Comparison of ENCODE assay signal across 8 mouse cellular contexts in the genomic region with DNA sequence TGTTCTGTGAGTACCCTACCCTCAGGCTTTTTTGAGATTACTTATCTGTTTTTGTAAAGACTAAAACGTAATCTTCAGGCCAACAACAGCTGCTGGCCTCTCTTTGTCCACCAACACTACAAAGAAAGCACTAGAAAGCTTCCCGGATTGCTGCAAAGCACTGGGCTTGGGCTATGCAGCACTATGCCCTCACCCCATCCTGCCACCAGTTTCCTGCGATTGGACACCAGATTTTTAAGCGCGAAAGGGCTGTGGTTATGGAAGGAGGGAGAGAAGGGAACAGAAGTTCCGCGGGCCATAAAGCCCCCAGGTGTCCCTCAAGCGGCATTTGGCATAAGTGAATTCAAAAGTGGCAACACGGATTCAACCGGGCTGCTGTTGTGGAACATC. TPM values are rescaled to one million over a fixed set of nuclear protein-coding genes. Genes with fewer than 3 reads are reported as not detected.
DNase-seq lines count a peak whose midpoint lies in the region; ATAC-seq lines count a peak whose summit lies in the region.

No protein-coding gene starts in this region.

- DNase-seq in gastrocnemius, postnatal 10 days = peak; percentile 7
- no peak for DNase-seq in gastrocnemius, adult 8-10 months (ENCODE audit: low spot score in 2 of 2)
- peak; percentile 37 for DNase-seq in A20 (ENCODE audit: low read depth, low spot score)
- peak; percentile 31 to 41 for DNase-seq in cerebellum, adult 18-20 months
- DNase-seq in kidney, postnatal 14 days = peak; percentile 21
- DNase-seq in midbrain, embryonic 14.5 days = peak; percentile 73

- H3K4me2 ChIP-seq in forebrain, embryonic 16.5 days (ENCODE audit: low read length) = peak overlapping the region; percentile 67
- H3K4me2 ChIP-seq in midbrain, embryonic 14.5 days (ENCODE audit: low read length) = peak overlapping the region; percentile 76

- peak; percentile 29 for ATAC-seq in forebrain, embryonic 16.5 days
- ATAC-seq in midbrain, embryonic 14.5 days (ENCODE audit: low FRiP score, low TSS enrichment) = peak; percentile 34
- ATAC-seq in inflammation-experienced regulatory T-cells, adult 6 months = no peak

- peaks cover 10% of the 10 kb centered on the region; the same call in 1 of the 2 replicates for H3K36me3 ChIP-seq in forebrain, embryonic 16.5 days (ENCODE audit: control insufficient read depth, insufficient read depth)
- peaks cover 20% of the 10 kb centered on the region for H3K36me3 ChIP-seq in midbrain, embryonic 14.5 days (ENCODE audit: control insufficient read depth, insufficient read depth, low read length)

- H3K4me1 ChIP-seq in forebrain, embryonic 16.5 days (replicated peaks; ENCODE audit: control insufficient read depth, insufficient read depth, low read length) = peaks cover 10% of the 10 kb centered on the region
- peaks cover 9% of the 10 kb centered on the region; the same call in 1 of the 2 replicates for H3K4me1 ChIP-seq in midbrain, embryonic 14.5 days (ENCODE audit: control insufficient read depth, insufficient read depth, low read length)

- no peaks in the 10 kb centered on the region for H3K9me3 ChIP-seq in forebrain, embryonic 16.5 days (ENCODE audit: control insufficient read depth, low read length)
- no peaks in the 10 kb centered on the region for H3K9me3 ChIP-seq in midbrain, embryonic 14.5 days (ENCODE audit: control insufficient read depth, low read length)

- H3K4me3 ChIP-seq in forebrain, embryonic 16.5 days (replicated peaks; ENCODE audit: low read length) = peak overlapping the region; percentile 82
- peak overlapping the region; percentile 78 for H3K4me3 ChIP-seq in midbrain, embryonic 14.5 days (replicated peaks; ENCODE audit: low read depth, low read length)

- H3K27ac ChIP-seq in forebrain, embryonic 16.5 days (ENCODE audit: low read length) = peak overlapping the region; percentile 86
- peak overlapping the region; percentile 96 for H3K27ac ChIP-seq in midbrain, embryonic 14.5 days (replicated peaks; ENCODE audit: low read depth, low read length)

- H3K9ac ChIP-seq in forebrain, embryonic 16.5 days (replicated peaks; ENCODE audit: low read depth, low read length) = peak overlapping the region; percentile 97
- H3K9ac ChIP-seq in midbrain, embryonic 14.5 days (replicated peaks; ENCODE audit: low read length) = peak overlapping the region; percentile 95

- no peaks in the 10 kb centered on the region for H3K27me3 ChIP-seq in forebrain, embryonic 16.5 days (replicated peaks; ENCODE audit: control insufficient read depth, insufficient read depth, low read length)
- H3K27me3 ChIP-seq in midbrain, embryonic 14.5 days (ENCODE audit: control insufficient read depth, insufficient read depth, low read length) = no peaks in the 10 kb centered on the region

- WGBS in forebrain, embryonic 16.5 days = 1% methylated on average over 10 of the region's 10 CpGs
- WGBS in midbrain, embryonic 14.5 days = under 1% methylated on average over 10 of the region's 10 CpGs

RNA-seq across cellular contexts. Expression of gene Zc3hav1l, which starts 0.8 kb away (rescaled TPM):
- total RNA-seq in gastrocnemius, postnatal 10 days (2021) = 1 to 10 TPM; 4.3 to 6.5 TPM
- total RNA-seq in gastrocnemius, adult 8-10 months (2022) = under 1 TPM; 0.16 to 0.45 (median 0.18) TPM
- 6.3 and 6.5 TPM in 2 replicates for polyA plus RNA-seq in forebrain, embryonic 16.5 days (2015; fragmentation: Nextera tagmentation; extraction: Ambion mirVana)
- 8.1 and 10.2 TPM in 2 replicates for polyA plus RNA-seq in midbrain, embryonic 14.5 days (2014; fragmentation: Nextera tagmentation; extraction: Ambion mirVana)
- polyA plus RNA-seq in inflammation-experienced regulatory T-cells, adult 6 months (2017; shearing (Covaris generic)) = under 1 TPM; 0.16 to 0.50 (median 0.47) TPM

RNA-seq across cellular contexts. Expression of gene D630045J12Rik, which starts 44.4 kb away (rescaled TPM):
- 1 to 10 TPM; 1.6 to 3.0 TPM for total RNA-seq in gastrocnemius, postnatal 10 days (2021)
- under 1 TPM; 0.15 to 0.73 (median 0.24) TPM for total RNA-seq in gastrocnemius, adult 8-10 months (2022)
- polyA plus RNA-seq in forebrain, embryonic 16.5 days (2015; fragmentation: Nextera tagmentation; extraction: Ambion mirVana) = 18.1 and 19.1 TPM in 2 replicates
- polyA plus RNA-seq in midbrain, embryonic 14.5 days (2014; fragmentation: Nextera tagmentation; extraction: Ambion mirVana) = 19.6 and 21.5 TPM in 2 replicates
- polyA plus RNA-seq in inflammation-experienced regulatory T-cells, adult 6 months (2017; shearing (Covaris generic)) = under 1 TPM in 1 of 3 experiments, not detected in 2; 0.08 TPM

RNA-seq across cellular contexts. Expression of gene Zc3hav1, which starts 56.2 kb away (rescaled TPM):
- total RNA-seq in gastrocnemius, postnatal 10 days (2021) = 10 to 100 TPM in 1 of 2 experiments, 1 to 10 TPM in 1; 9.1 to 11.2 TPM
- total RNA-seq in gastrocnemius, adult 8-10 months (2022) = 1 to 10 TPM; 5.4 to 7.5 (median 6.2) TPM
- 0.73 and 1.1 TPM in 2 replicates for polyA plus RNA-seq in forebrain, embryonic 16.5 days (2015; fragmentation: Nextera tagmentation; extraction: Ambion mirVana)
- polyA plus RNA-seq in midbrain, embryonic 14.5 days (2014; fragmentation: Nextera tagmentation; extraction: Ambion mirVana) = 0.74 and 1.8 TPM in 2 replicates
- polyA plus RNA-seq in inflammation-experienced regulatory T-cells, adult 6 months (2017; shearing (Covaris generic)) = 100 to 1,000 TPM; 163 to 188 (median 167) TPM

Comparison
In these comparisons a context has a peak if more than half of its experiments do, and no peak if none do; other contexts are left out.
1. DNase-seq: peak in gastrocnemius, postnatal 10 days (single experiment), A20 (single experiment), cerebellum, adult 18-20 months (2 of 2), kidney, postnatal 14 days (single experiment) and midbrain, embryonic 14.5 days (single experiment); none in gastrocnemius, adult 8-10 months (0 of 2).
2. RNA of gene D630045J12Rik, which starts 44.4 kb away (polyA plus RNA-seq): 19.6 to 21.5 TPM in midbrain, embryonic 14.5 days and 18.1 to 19.1 TPM in forebrain, embryonic 16.5 days; 0.08 TPM in inflammation-experienced regulatory T-cells, adult 6 months; every median in the first group is over 10 times any median in the second.
3. RNA of gene Zc3hav1, which starts 56.2 kb away (polyA plus RNA-seq): 163 to 188 TPM in inflammation-experienced regulatory T-cells, adult 6 months; 0.74 to 1.8 TPM in midbrain, embryonic 14.5 days and 0.73 to 1.1 TPM in forebrain, embryonic 16.5 days; every median in the first group is over 10 times any median in the second.